Mouse (Mus musculus) retina, embryonic 14.5 days (tissue): Measurements from ENCODE around the gene Nusap1.
"Not testable (repeated sequence)": the region's sequence is repeated elsewhere in the genome, so short reads cannot be mapped to it uniquely, and the experiment has no call there.

ENCODE experiments used
- DNase-seq: peaks from one replicate; pipeline ENCODE4 v3.0.0-alpha.2; 2015; ENCODE audit warnings: low spot score

Nusap1 gene

DNA sequence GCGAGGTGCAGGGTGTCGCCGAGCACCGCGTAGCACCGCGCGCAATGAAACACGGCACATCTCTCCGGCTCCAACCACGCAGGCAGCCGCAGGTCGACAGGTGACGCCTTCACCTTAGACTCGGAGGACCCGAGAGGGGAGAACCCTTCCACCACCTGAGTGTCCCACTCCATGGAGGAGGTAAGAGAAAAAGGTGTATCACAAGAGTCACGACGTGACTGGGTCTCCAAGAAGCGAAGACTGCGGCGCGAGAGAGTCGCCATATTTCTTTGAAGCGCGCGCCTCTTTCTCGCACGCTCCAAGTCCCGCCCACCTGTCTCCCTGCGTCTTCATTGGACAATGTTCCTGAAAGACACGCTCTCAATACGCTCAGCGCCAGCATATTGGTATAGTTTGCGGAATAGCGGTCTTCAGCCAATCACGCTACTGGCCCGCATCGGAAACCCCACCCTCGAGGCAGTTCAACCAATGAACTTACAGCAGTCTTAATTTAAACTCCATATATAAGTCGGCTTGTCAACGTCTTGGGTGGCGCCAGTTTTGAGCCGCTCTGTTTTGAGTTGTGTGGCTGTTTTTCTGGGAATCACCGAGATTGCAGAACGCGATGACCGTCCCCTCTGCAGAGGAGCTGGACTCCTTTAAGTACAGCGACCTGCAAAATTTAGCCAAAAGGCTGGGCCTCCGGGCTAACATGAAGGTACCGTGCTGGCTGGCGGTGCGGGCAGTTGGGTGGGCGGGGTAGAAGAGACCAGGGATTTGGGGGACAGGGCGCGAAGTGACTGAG, at the start of gene Nusap1, which contains the start of gene Oip5:
Gene Nusap1 (plus strand): TSS at position 100 of the 784 bp plus-strand sequence.
Gene Oip5 (minus strand): TSS at position 271 of the 784 bp plus-strand sequence.
- peak; percentile 97 for DNase-seq

DNA sequence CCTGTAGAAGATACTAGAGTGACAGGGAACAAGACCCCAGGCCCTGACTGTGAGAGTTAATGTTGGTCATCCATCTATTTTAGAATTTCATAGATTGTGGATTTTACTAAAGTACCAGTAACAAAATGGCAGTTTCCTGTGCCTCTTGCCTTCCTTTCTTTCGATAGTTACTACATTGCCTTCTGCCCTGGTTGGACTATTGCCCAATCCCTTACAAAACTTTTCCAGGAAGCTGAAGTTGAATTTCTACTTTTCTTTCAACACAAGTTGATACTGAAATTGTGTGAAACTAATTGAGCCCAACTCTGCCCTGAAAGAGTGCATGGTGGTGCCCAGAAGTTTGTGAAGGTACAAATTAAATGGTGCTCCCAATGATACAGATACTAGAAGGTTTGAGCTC, 45.6 kb upstream of the Nusap1 start:
- DNase-seq: no peak

- no peak for DNase-seq
Measured at GRCm38 (mm10) chr2:119581571-119581970, 36.5 kb upstream of the Nusap1 start.

DNA sequence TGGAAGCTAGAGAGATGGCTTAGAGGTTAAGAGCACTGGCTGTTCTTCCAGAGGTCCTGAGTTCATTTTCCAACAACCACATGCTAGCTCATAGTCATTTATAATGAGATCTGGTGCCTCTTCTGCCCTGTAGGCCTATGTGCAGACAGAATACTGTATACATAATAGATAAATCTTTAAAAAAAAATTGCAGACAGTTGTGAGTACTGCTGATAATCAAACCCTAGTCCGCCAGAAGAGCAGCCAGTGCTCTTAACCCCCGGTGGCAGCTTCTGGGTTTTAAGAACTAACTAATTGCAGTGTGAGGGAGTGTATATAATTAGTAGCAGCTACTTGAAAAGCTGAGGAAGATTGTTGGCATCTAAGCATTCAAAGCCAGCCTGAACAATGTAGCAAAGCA, 34.7 kb upstream of the Nusap1 start:
- DNase-seq: no peak

- no peak for DNase-seq
Measured at GRCm38 (mm10) chr2:119584282-119584681, 33.8 kb upstream of the Nusap1 start.

DNA sequence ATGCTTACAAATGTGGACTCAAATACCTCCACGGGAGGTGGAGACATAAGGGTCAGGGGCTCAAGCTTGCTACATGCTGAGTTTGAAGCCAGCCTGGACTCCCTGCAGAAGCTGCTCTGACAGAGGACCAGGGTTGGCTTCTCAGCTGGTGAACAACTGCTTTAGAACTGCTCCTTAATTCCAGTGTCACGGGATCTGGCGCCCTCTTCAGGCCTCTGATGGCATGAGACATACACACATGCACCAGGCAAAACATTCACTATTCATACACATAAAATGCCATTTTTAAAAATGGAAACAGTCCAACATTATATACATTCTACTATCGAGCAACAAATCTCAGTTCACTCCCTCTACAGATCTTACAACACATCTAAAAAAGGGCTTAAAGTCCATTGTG, 30.7 kb upstream of the Nusap1 start:
- DNase-seq: peak; percentile 75

GRCm38 (mm10) chr2:119591247-119591646, 26.9 kb upstream of the Nusap1 start:
- no peak for DNase-seq

- no peak for DNase-seq
Measured at GRCm38 (mm10) chr2:119593765-119594112, 24.4 kb upstream of the Nusap1 start.

- DNase-seq: peak; percentile 99
Measured at GRCm38 (mm10) chr2:119594113-119594981, 23.8 kb upstream of the Nusap1 start.

GRCm38 (mm10) chr2:119595308-119595707, 22.8 kb upstream of the Nusap1 start:
- DNase-seq: no peak

DNA sequence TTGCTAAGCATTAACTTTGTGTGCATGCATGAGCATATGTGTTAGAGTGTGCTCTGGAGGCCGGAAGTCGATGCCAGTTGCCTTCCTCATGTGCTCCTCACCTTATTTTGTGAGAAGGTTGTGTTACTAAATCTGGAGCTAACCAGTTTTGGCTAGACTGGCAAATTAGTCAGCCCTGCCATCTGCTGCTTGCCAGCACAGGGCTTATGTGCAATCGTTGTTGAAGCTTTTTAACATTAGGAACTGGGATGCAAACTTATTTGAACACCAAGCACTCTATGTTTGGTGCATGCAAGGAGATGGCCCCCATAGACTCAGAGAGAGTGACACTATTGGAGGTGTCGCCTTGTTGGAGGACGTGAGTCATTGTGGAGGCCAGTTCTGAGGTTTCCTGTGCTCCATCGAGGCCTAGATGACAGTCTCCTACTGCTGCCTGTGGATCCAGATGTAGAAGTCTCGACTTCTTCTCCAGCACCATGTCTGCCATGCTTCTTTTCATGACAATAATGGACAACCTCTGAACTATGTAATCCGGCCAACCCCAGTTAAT, 21.2 kb upstream of the Nusap1 start:
- no peak for DNase-seq

GRCm38 (mm10) chr2:119601027-119601426, 17.1 kb upstream of the Nusap1 start:
- DNase-seq: no peak

DNA sequence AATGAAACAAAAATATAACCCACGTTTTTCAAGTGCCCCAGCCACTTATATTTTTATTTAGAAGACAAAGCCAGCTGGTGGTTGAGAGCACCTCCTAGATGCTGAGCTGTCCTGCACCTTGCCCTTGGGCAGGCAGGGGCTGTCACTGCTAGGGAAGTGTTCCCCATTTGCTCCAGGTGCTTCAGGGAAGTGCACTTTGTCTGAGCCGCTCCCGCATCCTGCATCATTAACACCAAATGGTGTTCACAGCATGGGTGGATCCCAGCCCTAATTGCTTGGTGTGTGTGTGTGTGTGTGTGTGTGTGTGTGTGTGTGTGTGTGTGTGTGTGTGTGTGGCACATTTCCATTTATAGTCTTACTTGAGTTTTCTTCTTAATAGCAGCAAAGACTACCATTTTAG, 16.5 kb upstream of the Nusap1 start:
- DNase-seq: not testable (repeated sequence)

DNA sequence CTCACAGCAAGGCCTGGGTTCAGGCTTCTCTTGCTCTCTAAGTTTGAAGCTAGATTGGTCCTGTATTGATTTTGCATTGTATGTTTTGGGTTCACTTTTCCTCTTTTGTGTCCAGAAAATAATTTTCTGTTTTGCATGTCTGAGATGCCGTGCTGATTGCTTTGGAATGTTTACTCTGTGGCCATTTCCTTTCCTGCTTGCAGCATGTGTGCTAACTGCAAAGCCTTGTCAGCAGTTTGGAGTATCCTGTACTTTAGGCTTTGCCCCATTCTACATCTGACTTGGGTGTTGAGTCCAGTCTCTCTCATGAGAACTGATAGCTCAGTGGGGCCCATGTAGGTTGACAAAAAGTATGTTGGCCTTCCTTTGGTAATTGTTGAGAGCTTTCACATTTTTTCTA, 15.6 kb upstream of the Nusap1 start:
- no peak for DNase-seq

GRCm38 (mm10) chr2:119603909-119604308, 14.2 kb upstream of the Nusap1 start:
- no peak for DNase-seq

GRCm38 (mm10) chr2:119605361-119605973, 12.6 kb upstream of the Nusap1 start:
- no peak for DNase-seq

DNA sequence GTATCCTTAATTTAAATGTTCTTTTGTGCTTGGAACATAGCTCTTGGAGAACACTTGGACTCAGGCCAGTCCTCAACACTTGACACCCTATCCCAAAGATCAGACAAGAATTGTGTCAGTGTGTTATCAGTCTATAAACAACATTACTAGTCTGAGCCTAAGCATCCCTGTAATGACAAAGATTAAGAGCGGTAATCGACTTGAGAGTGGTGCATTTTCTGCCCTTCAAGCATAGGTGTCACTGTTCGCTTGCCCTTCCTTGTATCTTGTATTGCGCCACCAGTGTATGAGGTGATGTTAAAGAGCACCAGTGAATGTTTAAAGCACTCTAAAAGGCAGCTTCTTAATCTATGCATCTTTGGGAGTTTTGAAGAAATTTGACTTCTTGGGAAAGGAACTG, 11.1 kb upstream of the Nusap1 start:
- no peak for DNase-seq

DNA sequence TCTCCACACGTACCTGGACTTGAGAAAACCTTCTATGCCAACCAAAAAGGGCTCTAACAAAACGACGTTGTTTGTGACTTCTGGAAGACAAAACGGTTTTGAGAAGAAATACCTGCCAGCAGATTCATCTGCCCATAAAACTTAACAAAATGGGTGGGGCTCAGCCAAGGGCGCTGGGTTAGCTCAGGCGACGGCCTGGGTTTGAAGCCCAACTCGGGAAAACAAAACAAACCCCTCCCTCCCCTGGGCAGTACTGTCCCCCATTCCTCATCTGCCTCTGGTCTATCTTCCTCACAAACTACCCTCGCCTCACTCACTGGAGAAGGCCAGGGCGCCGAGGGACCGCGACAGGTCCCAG, 278 bp upstream of the Nusap1 start:
- DNase-seq: no peak

DNA sequence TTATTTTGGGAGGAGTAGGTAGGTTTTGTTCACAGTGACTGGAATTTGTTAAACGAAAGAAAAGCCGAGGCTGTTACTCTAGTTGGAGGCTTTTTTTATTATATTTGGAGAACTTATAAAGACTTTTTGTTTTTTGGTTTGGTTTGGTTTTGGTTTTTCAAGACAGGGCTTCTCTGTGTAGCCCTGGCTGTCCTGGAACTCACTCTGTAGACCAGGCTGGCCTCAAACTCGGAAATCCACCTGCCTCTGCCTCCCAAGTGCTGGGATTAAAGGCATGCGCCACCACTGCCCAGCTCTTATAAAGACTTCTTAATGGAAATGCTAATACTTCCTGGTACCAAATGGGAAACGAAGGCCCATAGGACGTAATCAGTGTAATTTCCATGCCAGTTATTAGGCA, 904 bp downstream of the Nusap1 start:
- not testable (repeated sequence) for DNase-seq

- no peak for DNase-seq
Measured at GRCm38 (mm10) chr2:119621302-119621701, 3.2 kb downstream of the Nusap1 start.

- DNase-seq: peak; percentile 7
Measured at GRCm38 (mm10) chr2:119636781-119637180, 18.7 kb downstream of the Nusap1 start.

- no peak for DNase-seq
Measured at GRCm38 (mm10) chr2:119641214-119641912, 23.3 kb downstream of the Nusap1 start.
